Mouse (Mus musculus): Measurements from ENCODE around the gene Srek1. TPM values are rescaled to one million over a fixed set of nuclear protein-coding genes. Genes with fewer than 3 reads are reported as not detected.

Srek1 gene
- polyA plus RNA-seq, 1 experiment, result 82.9 TPM

DNA sequence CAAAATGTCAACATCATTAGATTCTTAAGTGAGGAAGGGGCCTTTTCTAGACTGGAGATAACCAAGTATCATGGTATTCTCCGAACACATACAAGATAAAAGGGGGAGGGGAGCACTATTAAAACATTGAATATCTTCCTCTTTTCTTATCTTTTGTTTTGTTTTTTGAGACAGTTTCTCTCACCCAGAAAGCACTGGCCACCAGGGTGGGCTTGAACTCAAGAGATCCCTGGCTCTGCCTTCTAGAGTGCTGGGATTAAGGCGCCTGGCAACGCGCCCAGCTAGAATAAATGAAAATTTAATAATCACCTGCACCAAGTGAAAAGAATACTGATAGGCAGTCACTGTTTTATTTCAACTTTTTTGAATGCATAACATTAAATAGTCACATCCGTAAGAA is 1.5 kb downstream of the Srek1 start:
- no peaks in the 10 kb centered on the region for H3K27me3 ChIP-seq (ENCODE audit: control insufficient read depth, insufficient read depth, low read length)
- H3K4me3 ChIP-seq (ENCODE audit: control insufficient read depth, insufficient read depth, low read length), result no peak overlapping the region
- no peak for DNase-seq
- WGBS, result 64% methylated on average over 5 of the region's 5 CpGs
- 0 out of 2 replicates have a peak, but pooled peaks cover 2% of the 10 kb centered on the region for H3K4me1 ChIP-seq (replicated peaks; ENCODE audit: control insufficient read depth, insufficient read depth, low read length)
- no peaks in the 10 kb centered on the region for H3K36me3 ChIP-seq (ENCODE audit: control insufficient read depth, insufficient read depth, low read length)
- TF ChIP-seq POLR2A (IDR thresholded peaks at IDR 0.05; ENCODE audit: control insufficient read depth, extremely low read depth, insufficient read depth, low read length, poor library complexity), result no peak
- no peak for TF ChIP-seq CTCF (IDR thresholded peaks at IDR 0.05; ENCODE audit: borderline replicate concordance, control insufficient read depth, extremely low read depth, insufficient read depth, low read length, poor library complexity)
- no peak overlapping the region for H3K27ac ChIP-seq (ENCODE audit: control insufficient read depth, insufficient read depth, low read length)

GRCm38 (mm10) chr13:103770821-103771220 is 3.6 kb downstream of the Srek1 start:
- Histone ChIP-seq H3K4me3 (ENCODE audit: control insufficient read depth, insufficient read depth, low read length) (no peak overlapping the region), H3K36me3 (ENCODE audit: control insufficient read depth, insufficient read depth, low read length) (0 out of 2 replicates have a peak, but pooled peaks cover 4% of the 10 kb centered on the region), H3K4me1 (replicated peaks; ENCODE audit: control insufficient read depth, insufficient read depth, low read length) (0 out of 2 replicates have a peak, but pooled peaks cover 2% of the 10 kb centered on the region), H3K27me3 (ENCODE audit: control insufficient read depth, insufficient read depth, low read length) (no peaks in the 10 kb centered on the region), H3K27ac (ENCODE audit: control insufficient read depth, insufficient read depth, low read length) (no peak overlapping the region)
- no peak for DNase-seq
- TF ChIP-seq POLR2A (IDR thresholded peaks at IDR 0.05; ENCODE audit: control insufficient read depth, extremely low read depth, insufficient read depth, low read length, poor library complexity) (no peak), CTCF (IDR thresholded peaks at IDR 0.05; ENCODE audit: borderline replicate concordance, control insufficient read depth, extremely low read depth, insufficient read depth, low read length, poor library complexity) (no peak)

DNA sequence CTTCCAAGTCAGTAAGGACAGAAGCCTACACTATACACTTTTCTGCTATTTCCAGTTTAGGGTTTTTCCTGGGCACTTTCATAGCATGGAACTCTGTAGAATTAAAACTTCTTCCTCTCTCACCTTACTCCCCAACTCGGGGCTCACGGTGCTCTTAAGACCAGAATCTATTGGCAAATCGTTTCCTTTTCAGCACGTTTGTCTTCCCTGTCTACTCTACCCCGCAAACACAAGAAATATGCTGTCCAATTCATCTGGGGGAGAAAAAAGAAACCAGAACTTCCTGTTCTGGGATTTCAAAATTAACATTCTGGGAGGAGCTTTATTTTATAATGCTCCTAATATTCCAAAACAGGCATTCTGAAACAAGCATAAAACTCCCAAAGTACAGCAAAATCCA is 6.5 kb downstream of the Srek1 start:
- Histone ChIP-seq H3K4me1 (replicated peaks; ENCODE audit: control insufficient read depth, insufficient read depth, low read length) (0 out of 2 replicates have a peak, but pooled peaks cover under 1% of the 10 kb centered on the region), H3K27ac (ENCODE audit: control insufficient read depth, insufficient read depth, low read length) (no peak overlapping the region), H3K36me3 (ENCODE audit: control insufficient read depth, insufficient read depth, low read length) (peaks cover 17% of the 10 kb centered on the region), H3K4me3 (ENCODE audit: control insufficient read depth, insufficient read depth, low read length) (no peak overlapping the region), H3K27me3 (ENCODE audit: control insufficient read depth, insufficient read depth, low read length) (no peaks in the 10 kb centered on the region)
- no peak for DNase-seq
- 27% methylated on average over 5 of the region's 5 CpGs for WGBS
- TF ChIP-seq POLR2A (IDR thresholded peaks at IDR 0.05; ENCODE audit: control insufficient read depth, extremely low read depth, insufficient read depth, low read length, poor library complexity) (no peak), CTCF (IDR thresholded peaks at IDR 0.05; ENCODE audit: borderline replicate concordance, control insufficient read depth, extremely low read depth, insufficient read depth, low read length, poor library complexity) (no peak)

DNA sequence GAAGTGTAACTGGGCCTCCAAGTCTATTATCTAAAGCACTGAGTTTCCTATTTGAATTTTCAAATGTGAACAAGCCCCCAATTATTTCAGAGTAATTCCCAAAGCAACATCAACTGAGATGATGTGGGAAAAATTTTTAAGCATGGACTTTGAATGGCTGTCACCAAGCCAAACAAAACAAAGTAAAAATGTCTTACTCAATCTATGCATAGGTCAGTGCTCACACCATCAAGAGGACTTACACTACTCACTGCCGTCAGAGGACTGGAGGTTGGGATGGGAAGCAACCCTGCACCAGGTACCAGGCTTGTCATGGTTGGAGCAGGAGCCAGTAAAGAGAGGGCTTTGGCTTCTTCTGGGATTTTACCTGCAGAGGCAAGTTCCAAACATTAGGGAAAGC is 10.8 kb downstream of the Srek1 start:
- H3K27me3 ChIP-seq (ENCODE audit: control insufficient read depth, insufficient read depth, low read length), result no peaks in the 10 kb centered on the region
- WGBS, result 94% methylated on average over 1 of the region's 1 CpGs
- H3K4me3 ChIP-seq (ENCODE audit: control insufficient read depth, insufficient read depth, low read length), result no peak overlapping the region
- H3K4me1 ChIP-seq (replicated peaks; ENCODE audit: control insufficient read depth, insufficient read depth, low read length), result no peaks in the 10 kb centered on the region
- DNase-seq, result no peak
- H3K36me3 ChIP-seq (ENCODE audit: control insufficient read depth, insufficient read depth, low read length), result peaks cover 55% of the 10 kb centered on the region
- H3K27ac ChIP-seq (ENCODE audit: control insufficient read depth, insufficient read depth, low read length), result no peak overlapping the region
- no peak for TF ChIP-seq POLR2A (IDR thresholded peaks at IDR 0.05; ENCODE audit: control insufficient read depth, extremely low read depth, insufficient read depth, low read length, poor library complexity)
- TF ChIP-seq CTCF (IDR thresholded peaks at IDR 0.05; ENCODE audit: borderline replicate concordance, control insufficient read depth, extremely low read depth, insufficient read depth, low read length, poor library complexity), result no peak

GRCm38 (mm10) chr13:103761971-103762370 is 12.4 kb downstream of the Srek1 start:
- Histone ChIP-seq H3K27ac (ENCODE audit: control insufficient read depth, insufficient read depth, low read length) (no peak overlapping the region), H3K4me1 (replicated peaks; ENCODE audit: control insufficient read depth, insufficient read depth, low read length) (no peaks in the 10 kb centered on the region)

DNA sequence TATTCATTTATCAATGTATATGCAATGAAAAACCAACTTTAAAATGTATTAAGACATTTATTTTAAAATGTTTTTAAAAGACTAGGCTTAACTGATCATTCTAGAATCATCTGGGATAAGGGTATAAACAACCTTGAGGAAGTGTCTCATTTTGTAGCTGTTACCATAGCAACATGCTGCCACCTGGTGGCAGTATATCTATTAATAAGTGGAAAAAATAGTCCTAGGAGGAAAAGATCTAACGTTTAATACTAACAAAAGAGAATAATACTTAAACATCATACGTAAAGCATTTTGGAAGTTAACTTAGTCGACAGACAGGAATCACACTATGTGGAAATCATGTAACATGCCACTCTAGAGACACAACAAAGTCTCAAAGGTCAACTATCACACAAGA is 23.0 kb downstream of the Srek1 start:
- no peak overlapping the region for H3K27ac ChIP-seq (ENCODE audit: control insufficient read depth, insufficient read depth, low read length)
- no peaks in the 10 kb centered on the region for H3K27me3 ChIP-seq (ENCODE audit: control insufficient read depth, insufficient read depth, low read length)
- peaks cover 61% of the 10 kb centered on the region for H3K36me3 ChIP-seq (ENCODE audit: control insufficient read depth, insufficient read depth, low read length)
- DNase-seq, result no peak
- TF ChIP-seq POLR2A (IDR thresholded peaks at IDR 0.05; ENCODE audit: control insufficient read depth, extremely low read depth, insufficient read depth, low read length, poor library complexity) (no peak), CTCF (IDR thresholded peaks at IDR 0.05; ENCODE audit: borderline replicate concordance, control insufficient read depth, extremely low read depth, insufficient read depth, low read length, poor library complexity) (no peak)
- no peaks in the 10 kb centered on the region for H3K4me1 ChIP-seq (replicated peaks; ENCODE audit: control insufficient read depth, insufficient read depth, low read length)
- WGBS, result 50% methylated on average over 3 of the region's 3 CpGs
- H3K4me3 ChIP-seq (ENCODE audit: control insufficient read depth, insufficient read depth, low read length), result no peak overlapping the region

More at GRCm38 (mm10) chr13:103761971-103762370, 12.4 kb downstream of the Srek1 start:
- Histone ChIP-seq H3K27me3 (ENCODE audit: control insufficient read depth, insufficient read depth, low read length) (no peaks in the 10 kb centered on the region), H3K4me3 (ENCODE audit: control insufficient read depth, insufficient read depth, low read length) (no peak overlapping the region), H3K36me3 (ENCODE audit: control insufficient read depth, insufficient read depth, low read length) (peaks cover 70% of the 10 kb centered on the region)
- 98% methylated on average over 10 of the region's 10 CpGs for WGBS
- TF ChIP-seq CTCF (IDR thresholded peaks at IDR 0.05; ENCODE audit: borderline replicate concordance, control insufficient read depth, extremely low read depth, insufficient read depth, low read length, poor library complexity) (no peak), POLR2A (IDR thresholded peaks at IDR 0.05; ENCODE audit: control insufficient read depth, extremely low read depth, insufficient read depth, low read length, poor library complexity) (no peak)
- no peak for DNase-seq

- 100% methylated on average over 2 of the region's 2 CpGs for WGBS
- no peaks in the 10 kb centered on the region for H3K4me1 ChIP-seq (replicated peaks; ENCODE audit: control insufficient read depth, insufficient read depth, low read length)
- no peaks in the 10 kb centered on the region for H3K27me3 ChIP-seq (ENCODE audit: control insufficient read depth, insufficient read depth, low read length)
- TF ChIP-seq CTCF (IDR thresholded peaks at IDR 0.05; ENCODE audit: borderline replicate concordance, control insufficient read depth, extremely low read depth, insufficient read depth, low read length, poor library complexity) (no peak), POLR2A (IDR thresholded peaks at IDR 0.05; ENCODE audit: control insufficient read depth, extremely low read depth, insufficient read depth, low read length, poor library complexity) (no peak)
- no peak overlapping the region for H3K4me3 ChIP-seq (ENCODE audit: control insufficient read depth, insufficient read depth, low read length)
- peaks cover 88% of the 10 kb centered on the region for H3K36me3 ChIP-seq (ENCODE audit: control insufficient read depth, insufficient read depth, low read length)
- DNase-seq, result no peak
- no peak overlapping the region for H3K27ac ChIP-seq (ENCODE audit: control insufficient read depth, insufficient read depth, low read length)
Measured at GRCm38 (mm10) chr13:103745688-103746087, 28.7 kb downstream of the Srek1 start.

All from thymus, adult 2 months (tissue).